Comparison of ENCODE assay signal across 10 mouse cellular contexts in genomic region chr5:68146818-68147217, GRCm38 (mm10).
"Had no signal": no experiment of that assay in that cellular context is flagged by ENCODE, and none has a peak within 500 bp of the region (broad histone marks: within the 10 kb centered on the region; RNA-seq: fewer than 3 reads in every experiment).

No protein-coding gene starts in this region.

- H3K4me2 ChIP-seq: kidney, embryonic 15.5 days; limb, embryonic 12.5 days; neural tube, embryonic 12.5 days had no signal

- H3K9ac ChIP-seq: kidney, embryonic 15.5 days; limb, embryonic 12.5 days; liver, embryonic 14.5 days; neural tube, embryonic 12.5 days had no signal

- H3K36me3 ChIP-seq: kidney, embryonic 15.5 days; limb, embryonic 12.5 days; neural tube, embryonic 12.5 days had no signal

- H3K27me3 ChIP-seq: kidney, embryonic 15.5 days; limb, embryonic 12.5 days; neural tube, embryonic 12.5 days had no signal

- H3K4me1 ChIP-seq: kidney, embryonic 15.5 days; limb, embryonic 12.5 days; neural tube, embryonic 12.5 days had no signal

- DNase-seq: kidney, adult 18-20 months; kidney, postnatal 14 days; lung, adult 18-20 months; spleen, adult 18-20 months; thymus, adult 18-20 months; thymus, postnatal 25 days had no signal

- H3K27ac ChIP-seq: kidney, embryonic 15.5 days; limb, embryonic 12.5 days; liver, embryonic 14.5 days; neural tube, embryonic 12.5 days had no signal

- H3K4me3 ChIP-seq: kidney, embryonic 15.5 days; limb, embryonic 12.5 days; neural tube, embryonic 12.5 days had no signal

- H3K9me3 ChIP-seq: kidney, embryonic 15.5 days; limb, embryonic 12.5 days; neural tube, embryonic 12.5 days had no signal
